Mouse (Mus musculus): Measurements from ENCODE around the gene Emp2. TPM values are rescaled to one million over a fixed set of nuclear protein-coding genes. Genes with fewer than 3 reads are reported as not detected.

The Emp2 gene
- total and polyA plus RNA-seq, 2 experiments from 2014 or later, result 18.9 to 21.9 TPM

GRCm38 (mm10) chr16:10327563-10328333, 14.0 kb upstream of the Emp2 start:
- no peak overlapping the region for H3K4me3 ChIP-seq (ENCODE audit: low read depth, low read length)
- H3K36me3 ChIP-seq (ENCODE audit: insufficient read depth, low read length), result no peaks in the 10 kb centered on the region
- WGBS, result 64% methylated on average over 13 of the region's 13 CpGs
- H3K4me1 ChIP-seq (ENCODE audit: insufficient read depth, low read length), result no peaks in the 10 kb centered on the region
- DNase-seq (ENCODE audit: low spot score) (no peak), ATAC-seq (ENCODE audit: low FRiP score) (no peak)
- H3K9me3 ChIP-seq (ENCODE audit: low read length), result no peaks in the 10 kb centered on the region
- no peaks in the 10 kb centered on the region for H3K27me3 ChIP-seq (ENCODE audit: insufficient read depth, low read length)
- no peak for TF ChIP-seq CTCF (IDR thresholded peaks at IDR 0.05)
- no peak overlapping the region for H3K27ac ChIP-seq (ENCODE audit: low read depth, low read length)
- H3K9ac ChIP-seq (replicated peaks; ENCODE audit: low read length, poor library complexity, severe bottlenecking), result no peak overlapping the region
- no peak overlapping the region for H3K4me2 ChIP-seq (ENCODE audit: low read depth, low read length, poor library complexity, severe bottlenecking)

- Histone ChIP-seq H3K9ac (replicated peaks; ENCODE audit: low read length, poor library complexity, severe bottlenecking) (no peak overlapping the region), H3K9me3 (ENCODE audit: low read length) (no peaks in the 10 kb centered on the region), H3K36me3 (ENCODE audit: insufficient read depth, low read length) (no peaks in the 10 kb centered on the region), H3K27me3 (ENCODE audit: insufficient read depth, low read length) (no peaks in the 10 kb centered on the region), H3K4me2 (ENCODE audit: low read depth, low read length, poor library complexity, severe bottlenecking) (no peak overlapping the region), H3K4me1 (ENCODE audit: insufficient read depth, low read length) (no peaks in the 10 kb centered on the region), H3K4me3 (ENCODE audit: low read depth, low read length) (no peak overlapping the region), H3K27ac (ENCODE audit: low read depth, low read length) (no peak overlapping the region)
- DNase-seq (ENCODE audit: low spot score), result no peak
- TF ChIP-seq CTCF (IDR thresholded peaks at IDR 0.05), result no peak
- 63% methylated on average over 17 of the region's 17 CpGs for WGBS
- ATAC-seq (ENCODE audit: low FRiP score), result no peak
Measured at GRCm38 (mm10) chr16:10319914-10320569, 6.3 kb upstream of the Emp2 start.

GRCm38 (mm10) chr16:10317197-10317544, 3.4 kb upstream of the Emp2 start:
- no peak overlapping the region for H3K9ac ChIP-seq (replicated peaks; ENCODE audit: low read length, poor library complexity, severe bottlenecking)
- no peak overlapping the region for H3K27ac ChIP-seq (ENCODE audit: low read depth, low read length)
- no peak for DNase-seq (ENCODE audit: low spot score)
- no peak overlapping the region for H3K4me2 ChIP-seq (ENCODE audit: low read depth, low read length, poor library complexity, severe bottlenecking)
- no peaks in the 10 kb centered on the region for H3K9me3 ChIP-seq (ENCODE audit: low read length)
- ATAC-seq (ENCODE audit: low FRiP score), result no peak
- no peak overlapping the region for H3K4me3 ChIP-seq (ENCODE audit: low read depth, low read length)
- peaks cover 18% of the 10 kb centered on the region for H3K27me3 ChIP-seq (ENCODE audit: insufficient read depth, low read length)
- no peak for TF ChIP-seq CTCF (IDR thresholded peaks at IDR 0.05)
- H3K4me1 ChIP-seq (ENCODE audit: insufficient read depth, low read length), result 0 out of 2 replicates have a peak, but pooled peaks cover 3% of the 10 kb centered on the region
- WGBS, result 60% methylated on average over 4 of the region's 4 CpGs
- no peaks in the 10 kb centered on the region for H3K36me3 ChIP-seq (ENCODE audit: insufficient read depth, low read length)

- no peak for TF ChIP-seq CTCF (IDR thresholded peaks at IDR 0.05)
- Histone ChIP-seq H3K4me3 (ENCODE audit: low read depth, low read length) (no peak overlapping the region), H3K27me3 (ENCODE audit: insufficient read depth, low read length) (peaks cover 18% of the 10 kb centered on the region), H3K9ac (replicated peaks; ENCODE audit: low read length, poor library complexity, severe bottlenecking) (no peak overlapping the region), H3K4me1 (ENCODE audit: insufficient read depth, low read length) (0 out of 2 replicates have a peak, but pooled peaks cover 3% of the 10 kb centered on the region), H3K9me3 (ENCODE audit: low read length) (no peaks in the 10 kb centered on the region), H3K36me3 (ENCODE audit: insufficient read depth, low read length) (no peaks in the 10 kb centered on the region), H3K4me2 (ENCODE audit: low read depth, low read length, poor library complexity, severe bottlenecking) (no peak overlapping the region), H3K27ac (ENCODE audit: low read depth, low read length) (no peak overlapping the region)
- ATAC-seq (ENCODE audit: low FRiP score), result no peak
- no peak for DNase-seq (ENCODE audit: low spot score)
- WGBS, result 85% methylated on average over 10 of the region's 10 CpGs
Measured at GRCm38 (mm10) chr16:10316493-10317196, 2.9 kb upstream of the Emp2 start.

GRCm38 (mm10) chr16:10313226-10313625, 542 bp downstream of the Emp2 start:
- no peaks in the 10 kb centered on the region for H3K9me3 ChIP-seq (ENCODE audit: low read length)
- H3K4me1 ChIP-seq (ENCODE audit: insufficient read depth, low read length), result 0 out of 2 replicates have a peak, but pooled peaks cover 3% of the 10 kb centered on the region
- H3K27ac ChIP-seq (ENCODE audit: low read depth, low read length), result no peak overlapping the region
- peaks cover 18% of the 10 kb centered on the region for H3K27me3 ChIP-seq (ENCODE audit: insufficient read depth, low read length)
- peak; percentile 32; the same call in 1 of the 2 replicates for TF ChIP-seq CTCF (IDR thresholded peaks at IDR 0.05)
- peak overlapping the region; percentile 84 for H3K4me2 ChIP-seq (ENCODE audit: low read depth, low read length, poor library complexity, severe bottlenecking)
- no peak for DNase-seq (ENCODE audit: low spot score)
- H3K9ac ChIP-seq (replicated peaks; ENCODE audit: low read length, poor library complexity, severe bottlenecking), result peak overlapping the region; percentile 46
- peak; percentile 58; the same call in 1 of the 2 replicates for ATAC-seq (ENCODE audit: low FRiP score)
- peak overlapping the region; percentile 44 for H3K4me3 ChIP-seq (ENCODE audit: low read depth, low read length)
- 5% methylated on average over 15 of the region's 15 CpGs for whole genome bisulfite sequencing
- no peaks in the 10 kb centered on the region for H3K36me3 ChIP-seq (ENCODE audit: insufficient read depth, low read length)
